Mouse (Mus musculus): ENCODE data around the gene Pde10a. TPM values are rescaled to one million over a fixed set of nuclear protein-coding genes. Genes with fewer than 3 reads are reported as not detected.
A peak's percentile ranks its signal among the peaks of the same experiment; 100 is the strongest.

Pde10a gene
- polyA plus RNA-seq, 1 experiment = not detected

- Histone ChIP-seq H3K4me3 (ENCODE audit: insufficient read depth, low read length) (no peak within 1 kb of the TSS), H3K27ac (ENCODE audit: insufficient read depth, low read depth, low read length) (no peak within 1 kb of the TSS), H3K4me1 (ENCODE audit: control insufficient read depth, insufficient read depth, low read length) (no peaks in the 10 kb centered on the region)
- TF ChIP-seq CTCF (IDR thresholded peaks at IDR 0.05; ENCODE audit: low read depth, low read length) (no peak), POLR2A (IDR thresholded peaks at IDR 0.05; ENCODE audit: borderline replicate concordance, low read depth, low read length) (no peak)
These were observed 41.7 kb downstream of the Pde10a start, which contains the start of gene Gm17087 for GRCm38 (mm10) chr17:8566850-8567249. Gene Gm17087, minus strand, starts transcription at chr17:8566950.

- Histone ChIP-seq H3K27ac (ENCODE audit: insufficient read depth, low read depth, low read length) (no peak overlapping the region), H3K4me1 (ENCODE audit: control insufficient read depth, insufficient read depth, low read length) (no peaks in the 10 kb centered on the region), H3K4me3 (ENCODE audit: insufficient read depth, low read length) (no peak overlapping the region)
- TF ChIP-seq POLR2A (IDR thresholded peaks at IDR 0.05; ENCODE audit: borderline replicate concordance, low read depth, low read length) = no peak
- TF ChIP-seq CTCF (IDR thresholded peaks at IDR 0.05; ENCODE audit: low read depth, low read length) = no peak
These were observed 48.5 kb downstream of the Pde10a start for GRCm38 (mm10) chr17:8573542-8574260.

GRCm38 (mm10) chr17:8580360-8580759 is 55.2 kb downstream of the Pde10a start:
- Histone ChIP-seq H3K27ac (ENCODE audit: insufficient read depth, low read depth, low read length) (no peak overlapping the region), H3K4me3 (ENCODE audit: insufficient read depth, low read length) (no peak overlapping the region), H3K4me1 (ENCODE audit: control insufficient read depth, insufficient read depth, low read length) (no peaks in the 10 kb centered on the region)
- TF ChIP-seq POLR2A (IDR thresholded peaks at IDR 0.05; ENCODE audit: borderline replicate concordance, low read depth, low read length) (no peak), CTCF (IDR thresholded peaks at IDR 0.05; ENCODE audit: low read depth, low read length) (0 out of 2 replicates have a peak, but pooled peaks have one; percentile 18)

DNA sequence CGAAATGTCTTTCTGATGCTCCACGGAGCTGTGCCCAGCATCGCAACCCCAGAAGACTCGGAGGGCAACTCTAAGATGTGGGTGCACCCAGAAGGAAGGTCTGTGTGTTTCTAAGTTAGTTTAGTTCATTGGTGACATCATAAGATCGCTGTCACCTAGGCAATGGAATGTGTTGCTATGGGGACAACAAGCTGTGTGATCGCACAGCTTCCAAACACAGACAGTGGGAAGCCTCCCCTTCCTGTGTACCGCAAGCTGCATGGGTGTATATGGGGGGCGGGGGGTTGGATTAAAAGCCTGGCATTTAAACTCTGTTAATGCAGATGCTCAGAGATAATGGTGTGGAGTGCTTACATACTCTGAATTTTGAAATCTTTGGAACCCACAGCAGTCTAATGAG is 56.4 kb downstream of the Pde10a start:
- TF ChIP-seq CTCF (IDR thresholded peaks at IDR 0.05; ENCODE audit: low read depth, low read length) (no peak), POLR2A (IDR thresholded peaks at IDR 0.05; ENCODE audit: borderline replicate concordance, low read depth, low read length) (no peak)
- no peak overlapping the region for H3K27ac ChIP-seq (ENCODE audit: insufficient read depth, low read depth, low read length)

DNA sequence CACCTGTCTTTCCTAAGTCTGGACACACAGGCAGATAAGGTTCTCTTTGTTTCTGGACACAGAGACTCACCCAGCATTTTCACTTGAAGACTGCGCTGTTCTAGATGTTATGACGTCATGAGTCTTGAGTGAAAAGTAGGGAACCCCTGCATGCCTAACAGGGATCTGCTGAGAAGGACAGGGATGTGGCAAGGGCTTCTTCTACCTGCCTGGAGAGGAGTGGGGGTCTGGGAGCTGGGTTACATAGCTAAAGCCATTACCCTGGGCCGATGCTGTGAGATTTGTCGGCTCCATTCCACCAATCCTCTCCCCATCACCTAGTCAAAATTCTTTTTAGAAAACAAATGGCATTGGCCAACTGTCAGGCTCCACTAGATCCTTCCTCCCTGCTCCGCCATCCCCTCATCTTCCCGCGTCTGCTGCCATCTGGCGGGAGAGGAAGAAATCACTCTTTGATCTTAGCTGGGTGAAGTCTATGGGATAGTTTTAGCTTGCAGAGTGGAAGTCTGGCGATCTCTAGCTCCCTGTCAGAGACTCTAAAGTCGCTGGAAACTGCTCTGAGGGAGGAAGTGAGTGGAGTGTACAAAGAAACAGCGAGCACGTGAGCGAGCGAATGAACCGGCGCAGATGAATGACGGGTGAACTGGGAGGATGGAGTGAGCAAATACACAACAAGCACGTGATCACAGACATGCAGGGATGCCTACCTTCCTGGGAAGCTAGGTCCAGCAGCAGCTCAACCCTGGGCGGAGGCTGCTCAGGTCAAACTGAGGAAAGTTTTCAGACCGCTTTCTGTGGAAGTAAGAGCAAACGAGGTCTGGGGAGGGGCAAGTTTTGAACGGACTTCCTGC is 67.5 kb downstream of the Pde10a start:
- H3K4me1 ChIP-seq (ENCODE audit: control insufficient read depth, insufficient read depth, low read length) = no peaks in the 10 kb centered on the region
- no peak overlapping the region for H3K27ac ChIP-seq (ENCODE audit: insufficient read depth, low read depth, low read length)
- TF ChIP-seq CTCF (IDR thresholded peaks at IDR 0.05; ENCODE audit: low read depth, low read length) (peak; percentile 88), POLR2A (IDR thresholded peaks at IDR 0.05; ENCODE audit: borderline replicate concordance, low read depth, low read length) (no peak)
- H3K4me3 ChIP-seq (ENCODE audit: insufficient read depth, low read length) = peak overlapping the region; percentile 1; the same call in 1 of the 2 replicates

More for the DNA sequence above, 56.4 kb downstream of the Pde10a start:
- Histone ChIP-seq H3K4me1 (ENCODE audit: control insufficient read depth, insufficient read depth, low read length) (no peaks in the 10 kb centered on the region), H3K4me3 (ENCODE audit: insufficient read depth, low read length) (no peak overlapping the region)

GRCm38 (mm10) chr17:8597790-8598189 is 72.6 kb downstream of the Pde10a start:
- H3K27ac ChIP-seq (ENCODE audit: insufficient read depth, low read depth, low read length) = no peak overlapping the region
- no peak overlapping the region for H3K4me3 ChIP-seq (ENCODE audit: insufficient read depth, low read length)
- H3K4me1 ChIP-seq (ENCODE audit: control insufficient read depth, insufficient read depth, low read length) = no peaks in the 10 kb centered on the region
- TF ChIP-seq CTCF (IDR thresholded peaks at IDR 0.05; ENCODE audit: low read depth, low read length) (0 out of 2 replicates have a peak, but pooled peaks have one; percentile 32), POLR2A (IDR thresholded peaks at IDR 0.05; ENCODE audit: borderline replicate concordance, low read depth, low read length) (no peak)

DNA sequence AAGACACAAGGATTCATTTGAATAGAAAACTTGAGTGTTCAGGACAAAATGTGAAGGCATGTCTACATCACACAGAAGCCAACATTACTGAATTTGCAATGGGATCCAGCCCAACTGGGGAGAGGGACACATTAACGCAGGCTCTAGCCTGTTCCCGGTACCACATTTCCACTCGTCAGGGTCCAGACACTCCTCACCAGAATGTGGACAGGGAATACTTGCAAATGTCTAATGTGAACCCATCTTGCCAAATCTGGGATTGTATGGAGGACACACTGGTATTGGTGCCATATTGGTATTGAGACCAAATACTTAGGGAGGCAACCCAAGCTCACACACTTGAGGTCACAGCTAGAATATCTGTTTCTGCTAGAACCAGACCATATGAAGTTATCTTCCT is 77.8 kb downstream of the Pde10a start:
- no peak overlapping the region for H3K27ac ChIP-seq (ENCODE audit: insufficient read depth, low read depth, low read length)
- no peaks in the 10 kb centered on the region for H3K4me1 ChIP-seq (ENCODE audit: control insufficient read depth, insufficient read depth, low read length)
- no peak overlapping the region for H3K4me3 ChIP-seq (ENCODE audit: insufficient read depth, low read length)
- TF ChIP-seq POLR2A (IDR thresholded peaks at IDR 0.05; ENCODE audit: borderline replicate concordance, low read depth, low read length) (no peak), CTCF (IDR thresholded peaks at IDR 0.05; ENCODE audit: low read depth, low read length) (no peak)

GRCm38 (mm10) chr17:8605921-8606320 is 80.7 kb downstream of the Pde10a start:
- H3K4me3 ChIP-seq (ENCODE audit: insufficient read depth, low read length) = no peak overlapping the region
- H3K27ac ChIP-seq (ENCODE audit: insufficient read depth, low read depth, low read length) = no peak overlapping the region
- TF ChIP-seq CTCF (IDR thresholded peaks at IDR 0.05; ENCODE audit: low read depth, low read length) (no peak), POLR2A (IDR thresholded peaks at IDR 0.05; ENCODE audit: borderline replicate concordance, low read depth, low read length) (no peak)
- H3K4me1 ChIP-seq (ENCODE audit: control insufficient read depth, insufficient read depth, low read length) = no peaks in the 10 kb centered on the region

DNA sequence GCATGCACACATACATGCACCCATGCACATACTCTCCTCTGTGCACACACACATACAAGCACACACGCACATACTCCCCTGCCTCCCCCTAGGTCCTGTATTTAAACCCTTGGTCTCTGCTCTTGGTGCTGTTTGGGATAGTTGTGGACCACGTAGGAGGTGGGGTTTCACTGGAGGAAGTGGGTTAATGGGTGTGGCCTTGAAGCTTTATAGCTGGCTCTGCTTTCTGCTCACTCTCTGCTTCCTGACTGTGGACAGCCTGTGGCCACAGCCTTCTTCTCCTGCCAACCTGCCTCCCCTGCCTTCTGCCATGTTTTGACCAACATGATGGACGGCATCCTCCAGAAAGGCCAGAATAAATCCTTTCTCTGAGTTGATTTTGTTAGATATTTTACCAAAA is 81.5 kb downstream of the Pde10a start:
- H3K27ac ChIP-seq (ENCODE audit: insufficient read depth, low read depth, low read length) = no peak overlapping the region
- H3K4me1 ChIP-seq (ENCODE audit: control insufficient read depth, insufficient read depth, low read length) = no peaks in the 10 kb centered on the region
- no peak for TF ChIP-seq CTCF (IDR thresholded peaks at IDR 0.05; ENCODE audit: low read depth, low read length)
- no peak for TF ChIP-seq POLR2A (IDR thresholded peaks at IDR 0.05; ENCODE audit: borderline replicate concordance, low read depth, low read length)
- no peak overlapping the region for H3K4me3 ChIP-seq (ENCODE audit: insufficient read depth, low read length)

DNA sequence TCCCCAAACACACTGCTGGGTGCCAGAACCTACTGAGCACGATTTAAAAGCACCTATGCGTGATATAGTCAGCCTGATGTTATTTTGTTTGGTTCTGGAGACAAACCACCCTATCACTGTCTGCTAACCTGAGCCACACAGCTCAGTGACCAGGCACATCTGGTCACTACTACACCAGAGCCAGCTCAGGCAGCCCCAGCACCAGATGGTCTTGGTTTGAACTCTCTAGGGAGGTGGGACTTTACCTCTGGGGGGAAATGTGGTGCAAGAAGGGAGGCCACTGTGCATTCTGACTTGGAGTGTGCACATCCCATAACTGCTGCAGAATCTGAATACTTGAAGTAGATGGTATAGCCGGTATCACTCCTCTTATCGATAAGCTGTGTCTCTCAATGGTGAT is 86.7 kb downstream of the Pde10a start:
- H3K4me1 ChIP-seq (ENCODE audit: control insufficient read depth, insufficient read depth, low read length) = no peaks in the 10 kb centered on the region
- TF ChIP-seq CTCF (IDR thresholded peaks at IDR 0.05; ENCODE audit: low read depth, low read length) = no peak
- no peak for TF ChIP-seq POLR2A (IDR thresholded peaks at IDR 0.05; ENCODE audit: borderline replicate concordance, low read depth, low read length)
- no peak overlapping the region for H3K27ac ChIP-seq (ENCODE audit: insufficient read depth, low read depth, low read length)

More for the DNA sequence above, 86.7 kb downstream of the Pde10a start:
- H3K4me3 ChIP-seq (ENCODE audit: insufficient read depth, low read length) = no peak overlapping the region
